Mouse (Mus musculus) gastrocnemius, postnatal 14 days (tissue): ENCODE results near the gene Astn2. TPM values are rescaled to one million over a fixed set of nuclear protein-coding genes. Genes with fewer than 3 reads are reported as not detected.

Experiments used
- DNase-seq: peaks from one replicate; pipeline ENCODE4 v3.0.0; 2021; ENCODE audit warnings: mixed read lengths
- intact Hi-C: fragments of 180-260 bp; cut with DNase I; formaldehyde crosslinking; loops from one replicate; pipeline ENCODE4 v1.15.1; 2025; ENCODE audit warnings: low total_unique reads
- total RNA-seq, 2 experiments: library from RNA; stranded (reverse); gene quantifications; 2 replicates each; pipeline ENCODE4 v1.2.3; 2021

Gene Astn2
- total RNA-seq, 2 experiments from 2014 or later = 0.78 to 1.6 TPM

DNA sequence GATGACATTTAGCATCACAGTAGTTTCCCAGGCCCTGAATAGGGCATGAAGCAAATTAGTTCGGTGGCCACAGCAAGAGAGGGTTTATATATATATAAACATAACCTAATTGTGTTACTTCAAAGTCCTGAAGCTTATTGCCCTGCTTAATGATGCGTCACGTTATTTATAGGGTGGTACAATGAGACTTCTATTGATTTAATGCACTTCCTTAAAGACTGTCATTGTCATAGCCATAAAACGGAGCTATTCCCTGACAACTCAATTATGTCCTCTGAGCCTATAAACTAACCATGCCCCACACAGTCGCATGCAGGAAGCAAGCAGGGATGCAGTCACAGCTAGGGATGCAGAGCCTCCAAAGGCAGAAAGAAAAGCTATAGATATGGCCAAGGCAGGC is 761.8 kb downstream of the Astn2 start:
- DNase-seq = no peak
- intact Hi-C loops = no loop called here

- no peak for DNase-seq
- intact Hi-C loops = no loop called here
These were observed 766.2 kb downstream of the Astn2 start for GRCm38 (mm10) chr4:65638231-65638630.

DNA sequence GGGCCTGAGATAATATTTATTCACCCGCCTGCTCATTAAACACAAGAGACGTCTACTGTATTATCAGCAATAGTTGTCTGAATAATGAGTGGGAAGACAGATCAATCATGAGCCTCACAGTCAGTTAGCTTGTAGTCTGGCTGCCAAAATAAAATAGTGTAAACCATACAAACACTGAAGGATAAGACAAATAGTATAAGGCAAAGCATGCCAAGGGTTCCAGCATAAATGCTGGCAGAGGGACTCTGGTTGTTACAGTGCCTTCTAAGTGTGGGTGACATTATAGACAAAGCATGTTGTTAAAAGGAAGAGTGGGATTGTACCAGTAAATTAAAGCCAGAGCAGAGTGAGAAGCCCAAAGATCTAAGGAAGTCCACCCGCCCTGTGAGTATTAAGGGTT is 784.3 kb downstream of the Astn2 start:
- intact Hi-C loops = no loop called here
- DNase-seq = no peak

DNA sequence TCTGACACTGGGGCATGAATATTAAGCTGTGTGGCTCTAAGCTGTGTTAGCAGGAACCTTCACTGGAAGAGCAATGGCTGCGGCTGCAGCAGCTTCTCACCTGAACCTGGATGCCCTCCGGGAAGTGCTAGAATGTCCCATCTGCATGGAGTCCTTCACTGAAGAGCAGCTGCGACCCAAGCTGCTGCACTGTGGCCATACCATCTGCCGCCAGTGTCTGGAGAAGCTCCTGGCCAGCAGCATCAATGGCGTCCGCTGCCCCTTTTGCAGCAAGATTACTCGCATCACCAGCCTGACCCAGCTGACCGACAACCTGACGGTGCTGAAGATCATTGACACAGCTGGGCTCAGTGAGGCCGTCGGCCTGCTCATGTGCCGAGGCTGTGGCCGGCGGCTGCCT is 791.3 kb downstream of the Astn2 start:
- no peak for DNase-seq
- intact Hi-C loops = no loop called here

GRCm38 (mm10) chr4:65610896-65611295 is 793.5 kb downstream of the Astn2 start:
- intact Hi-C loops = no loop called here
- DNase-seq = no peak

- intact Hi-C loops = no loop called here
- DNase-seq = no peak
These were observed 794.1 kb downstream of the Astn2 start for GRCm38 (mm10) chr4:65610329-65610728.

- intact Hi-C loops = no loop called here
- DNase-seq = no peak
These were observed 796.3 kb downstream of the Astn2 start for GRCm38 (mm10) chr4:65608112-65608511.

DNA sequence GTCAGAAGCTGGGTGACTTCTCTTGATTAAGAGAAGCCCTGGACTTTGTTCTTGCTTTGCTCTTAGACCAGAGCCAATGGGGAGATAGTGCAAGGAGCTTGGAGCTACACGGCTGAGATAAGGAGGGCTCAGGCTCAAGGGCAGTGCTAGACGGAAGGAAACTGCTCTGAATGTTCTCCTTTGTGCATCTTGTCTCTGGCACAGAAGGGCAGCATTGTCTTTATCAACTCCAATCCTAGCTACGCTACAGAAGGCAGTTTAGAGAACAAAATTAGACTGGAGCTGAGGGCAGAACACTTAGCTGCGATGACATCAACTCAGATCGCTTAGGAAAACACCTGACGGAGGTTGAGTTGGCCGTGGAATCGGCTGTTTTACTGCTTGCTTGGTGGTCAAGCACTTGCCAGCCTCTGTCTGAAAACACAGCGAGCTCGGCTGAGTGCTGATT is 797.2 kb downstream of the Astn2 start:
- DNase-seq = no peak
- intact Hi-C loops = no loop called here

DNA sequence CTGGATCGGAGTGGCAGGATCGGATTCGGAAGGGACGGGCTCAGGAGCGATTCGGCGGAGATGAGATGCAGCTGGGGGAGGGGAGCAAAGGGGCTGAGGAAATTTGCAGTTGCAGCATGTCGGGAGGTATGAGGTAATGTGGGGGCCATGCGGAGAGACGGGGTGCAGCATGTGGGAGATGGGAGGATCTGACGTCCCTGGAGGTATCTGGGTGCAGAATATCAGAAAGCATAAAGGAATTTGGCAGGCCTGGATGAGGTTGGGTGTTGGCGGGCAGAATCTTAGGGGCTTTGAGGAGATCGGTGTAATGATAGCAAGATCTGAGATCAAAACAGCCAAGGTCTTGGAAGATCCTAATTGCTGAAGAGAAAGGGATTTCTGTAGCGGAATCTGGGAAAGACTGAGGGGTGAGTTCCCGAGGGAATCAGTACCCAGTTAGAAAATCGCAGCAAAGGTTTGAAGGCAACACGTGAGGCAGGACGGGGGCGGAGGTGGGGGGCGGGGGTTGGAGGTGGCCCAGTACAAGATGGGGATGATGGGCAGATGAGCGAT is 799.2 kb downstream of the Astn2 start:
- DNase-seq = no peak
- intact Hi-C loops = no loop called here

GRCm38 (mm10) chr4:65604504-65605150 is 799.8 kb downstream of the Astn2 start, which contains the start of gene Trim32:
Gene Trim32 (plus strand): TSS chr4:65604986.
- peak; percentile 99 for DNase-seq

DNA sequence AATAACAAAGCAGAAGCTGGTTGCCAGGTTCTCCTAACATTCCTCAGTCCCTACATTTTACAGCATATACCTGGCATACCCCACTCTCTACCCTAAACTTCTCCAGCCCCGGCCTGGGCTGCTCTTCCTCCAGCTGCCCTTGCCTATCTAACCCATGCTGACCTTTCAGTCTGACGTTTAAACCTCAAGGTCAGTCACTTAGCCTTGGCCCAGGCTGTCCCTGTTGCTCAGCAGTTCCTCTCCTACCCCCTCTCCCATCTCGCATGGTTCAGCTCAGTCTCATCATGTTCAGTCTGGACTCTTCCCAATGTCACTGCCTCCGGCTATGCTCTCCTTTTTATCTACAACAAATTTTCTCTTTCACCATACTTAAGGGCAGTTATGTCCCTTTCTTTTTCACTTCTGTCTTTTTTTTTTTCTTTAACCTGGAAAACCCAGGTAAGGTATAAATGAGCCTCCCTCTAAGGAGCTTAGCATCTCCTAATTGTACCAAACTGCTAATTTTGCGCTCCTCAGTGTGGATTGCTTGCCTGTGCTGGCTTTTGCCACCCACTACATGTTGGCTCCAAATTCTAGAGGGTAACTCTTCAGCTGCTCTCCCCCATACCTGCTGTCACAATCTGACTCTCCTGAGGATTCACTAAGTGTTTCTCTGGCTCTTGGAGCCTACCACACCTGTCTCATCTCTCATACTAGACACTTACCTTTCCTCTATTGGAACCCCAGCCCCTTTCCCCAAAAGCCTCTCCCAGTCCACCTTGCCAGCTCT is 809.6 kb downstream of the Astn2 start:
- intact Hi-C loops = no loop called here
- DNase-seq = no peak

More at GRCm38 (mm10) chr4:65604504-65605150, 799.8 kb downstream of the Astn2 start, which contains the start of gene Trim32:
- intact Hi-C loops = no loop called here

DNA sequence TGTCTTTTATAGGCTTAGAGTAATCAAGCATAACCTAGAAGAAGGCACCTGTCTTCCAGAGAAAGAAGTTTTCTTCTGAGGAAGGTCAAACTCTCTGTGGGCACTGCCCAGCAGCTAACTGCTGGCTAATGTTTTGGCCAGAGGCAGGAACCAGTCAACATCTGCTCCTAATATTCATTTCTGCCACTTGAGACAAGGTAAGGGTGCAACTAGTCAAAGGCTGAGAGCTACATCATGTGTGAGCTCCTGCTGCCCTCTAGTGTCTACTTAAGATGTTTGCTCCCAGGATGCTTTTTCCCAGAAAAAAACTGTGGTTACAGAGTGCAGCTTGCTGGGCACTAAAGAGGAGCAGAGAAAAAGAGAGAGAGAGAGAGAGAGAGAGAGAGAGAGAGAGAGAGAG is 814.6 kb downstream of the Astn2 start:
- no peak for DNase-seq
- intact Hi-C loops = loop anchor here (10.0 kb wide), 1 partner anchor 1055 kb away; no protein-coding TSS in a partner anchor

DNA sequence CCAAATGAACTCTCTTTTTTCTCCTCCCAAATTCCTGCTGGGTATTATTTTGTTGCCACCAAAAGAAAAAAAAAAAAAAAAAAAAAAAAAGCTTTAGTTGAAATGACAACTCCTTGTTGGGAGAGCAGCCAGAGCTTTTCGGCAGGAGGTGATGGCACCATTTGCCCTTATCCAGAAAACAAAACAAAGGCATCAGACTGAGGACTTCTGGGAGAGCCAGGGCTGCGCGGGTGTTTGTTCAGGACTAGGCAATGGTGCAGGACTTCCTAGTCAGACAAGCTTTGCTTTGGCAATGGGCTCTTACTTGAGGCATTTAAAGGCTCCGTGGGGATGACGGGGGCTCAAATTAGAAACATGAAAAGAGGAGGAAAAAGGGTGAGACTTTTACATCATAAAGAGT is 817.5 kb downstream of the Astn2 start:
- DNase-seq = no peak
- intact Hi-C loops = loop anchor here (10.0 kb wide), 1 partner anchor 1052 kb away; no protein-coding TSS in a partner anchor

DNA sequence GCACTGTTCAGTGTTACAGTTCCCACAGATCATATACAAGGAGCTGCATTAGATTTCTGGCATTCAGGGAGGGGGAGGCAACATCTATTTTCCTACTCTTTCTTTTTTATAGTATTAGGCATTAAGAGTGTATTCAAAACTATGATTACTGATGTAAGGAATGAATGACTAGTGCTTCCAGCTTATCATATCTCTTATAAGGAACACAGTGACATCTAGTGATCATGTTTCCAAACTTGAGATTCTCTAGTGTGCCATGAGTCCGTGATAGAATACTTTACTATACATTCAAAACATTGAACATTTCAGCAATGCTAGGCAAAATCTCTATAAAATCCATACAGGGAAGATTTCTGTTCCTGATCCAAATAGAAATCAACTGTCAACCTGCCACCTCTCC is 824.2 kb downstream of the Astn2 start:
- no peak for DNase-seq
- intact Hi-C loops = loop anchor here (10.0 kb wide), 1 partner anchor 1045 kb away; no protein-coding TSS in a partner anchor

DNA sequence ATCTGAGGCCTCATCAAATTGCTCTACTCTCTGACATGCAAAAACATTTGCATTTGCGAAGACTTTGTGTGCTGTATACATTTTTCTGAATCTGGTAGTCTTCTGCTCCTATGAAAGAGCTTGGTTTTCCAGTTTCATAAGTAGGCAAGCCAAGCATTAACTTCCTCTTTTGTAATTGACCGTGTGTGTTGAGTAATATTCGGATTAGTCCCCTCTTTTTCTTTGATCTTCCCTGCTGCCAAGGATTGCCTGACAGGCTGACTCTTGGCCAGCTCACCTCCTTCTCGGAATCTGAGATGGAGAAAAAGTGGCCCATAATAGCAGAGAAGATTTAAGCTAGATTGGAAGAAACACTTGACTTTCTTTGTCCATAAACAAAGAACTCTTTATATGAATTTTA is 838.9 kb downstream of the Astn2 start:
- intact Hi-C loops = no loop called here
- DNase-seq = no peak

- intact Hi-C loops = no loop called here
- peak; percentile 58 for DNase-seq
These were observed 855.9 kb downstream of the Astn2 start for GRCm38 (mm10) chr4:65548561-65548960.

DNA sequence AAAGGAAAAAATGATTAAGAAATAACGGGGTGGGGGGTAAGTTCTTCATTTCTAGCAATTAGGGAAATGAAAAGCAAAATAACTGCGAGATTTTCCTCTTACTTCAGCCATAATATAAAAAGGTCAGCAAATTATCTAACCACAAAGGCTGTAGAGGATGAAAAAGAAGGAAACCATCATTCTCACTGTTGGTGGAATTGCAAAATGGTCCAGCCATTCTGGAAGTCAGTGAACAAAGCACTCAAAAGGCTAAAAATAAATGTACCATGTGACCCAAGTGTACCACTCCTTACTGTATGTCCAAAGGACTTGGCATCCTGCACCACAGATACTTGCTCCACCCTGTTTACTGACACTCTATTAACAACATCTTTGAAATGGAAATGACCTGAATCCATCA is 858.8 kb downstream of the Astn2 start:
- intact Hi-C loops = no loop called here

DNA sequence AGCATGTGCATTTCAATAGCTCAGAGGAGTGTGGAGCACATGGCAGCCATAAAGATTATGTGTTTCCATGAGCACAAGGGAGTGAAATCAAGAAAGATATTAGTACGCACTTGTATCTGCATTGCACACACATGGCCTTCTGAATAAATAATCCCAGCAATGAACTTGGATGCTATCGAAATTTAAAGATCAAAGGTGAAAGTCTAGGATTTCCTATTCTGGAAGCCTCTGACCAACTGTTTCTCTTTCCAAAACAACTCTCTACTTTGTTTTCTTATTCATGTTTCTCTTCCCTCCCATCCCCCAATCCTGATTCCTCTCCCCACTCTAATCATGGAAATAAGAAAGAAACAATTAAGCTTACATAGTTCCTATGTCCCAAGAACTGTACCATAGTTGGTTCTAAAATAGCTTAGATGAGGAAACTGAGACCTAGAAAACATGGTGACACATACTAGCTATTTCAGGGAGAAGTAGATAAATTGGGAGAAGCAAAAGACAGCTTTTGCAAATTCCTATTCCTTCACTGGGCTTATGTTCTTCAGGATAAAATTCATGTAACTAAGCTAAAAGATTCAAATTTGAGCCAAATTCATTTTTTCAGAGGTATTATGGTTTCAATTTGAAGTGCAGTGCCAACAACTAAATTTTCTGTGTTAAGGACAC is 872.2 kb downstream of the Astn2 start:
- no peak for DNase-seq
- intact Hi-C loops = no loop called here

More for the DNA sequence above, 858.8 kb downstream of the Astn2 start:
- DNase-seq = no peak

DNA sequence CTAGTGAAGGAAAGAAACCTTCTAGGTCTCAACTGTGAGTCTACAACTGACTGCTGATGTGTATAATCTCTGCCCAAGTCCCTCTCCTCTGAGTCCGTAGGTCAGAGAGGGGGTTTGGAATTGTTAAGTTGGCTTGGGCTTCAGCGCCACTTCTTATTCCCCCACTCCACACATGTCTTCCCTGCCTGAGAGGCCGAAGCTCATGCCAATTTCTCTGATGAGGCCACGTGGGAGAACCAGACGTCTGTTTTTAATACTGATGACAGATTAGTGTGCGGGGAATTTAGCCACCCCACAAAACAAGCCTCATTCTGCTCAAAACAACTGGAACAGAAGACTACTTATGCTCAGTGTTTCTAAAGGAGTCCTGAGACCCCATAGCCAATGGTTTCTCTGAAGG is 872.8 kb downstream of the Astn2 start:
- DNase-seq = peak; percentile 7
- intact Hi-C loops = no loop called here

DNA sequence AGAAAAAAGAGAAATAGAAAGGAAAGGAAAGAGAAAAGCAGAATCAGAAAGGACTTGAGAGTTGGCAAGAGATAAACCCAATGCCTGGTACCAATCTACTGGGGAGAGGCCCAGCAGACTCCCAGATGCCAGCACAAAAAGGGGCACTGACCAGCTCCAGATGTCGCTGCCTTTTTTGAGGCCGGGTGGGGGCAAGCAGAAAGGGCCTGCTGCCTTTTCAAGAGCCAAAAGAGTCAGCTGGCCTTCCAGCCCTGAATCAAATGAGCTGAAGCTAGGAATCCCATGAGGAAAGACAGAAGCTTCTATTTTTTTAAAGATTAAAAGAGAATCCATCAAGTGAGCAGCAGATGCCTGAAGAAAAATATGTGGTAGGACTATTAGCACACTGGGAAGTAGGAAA is 873.5 kb downstream of the Astn2 start:
- no peak for DNase-seq
- intact Hi-C loops = no loop called here
